8 mouse cellular contexts compared by ENCODE assay signal in the genomic region with DNA sequence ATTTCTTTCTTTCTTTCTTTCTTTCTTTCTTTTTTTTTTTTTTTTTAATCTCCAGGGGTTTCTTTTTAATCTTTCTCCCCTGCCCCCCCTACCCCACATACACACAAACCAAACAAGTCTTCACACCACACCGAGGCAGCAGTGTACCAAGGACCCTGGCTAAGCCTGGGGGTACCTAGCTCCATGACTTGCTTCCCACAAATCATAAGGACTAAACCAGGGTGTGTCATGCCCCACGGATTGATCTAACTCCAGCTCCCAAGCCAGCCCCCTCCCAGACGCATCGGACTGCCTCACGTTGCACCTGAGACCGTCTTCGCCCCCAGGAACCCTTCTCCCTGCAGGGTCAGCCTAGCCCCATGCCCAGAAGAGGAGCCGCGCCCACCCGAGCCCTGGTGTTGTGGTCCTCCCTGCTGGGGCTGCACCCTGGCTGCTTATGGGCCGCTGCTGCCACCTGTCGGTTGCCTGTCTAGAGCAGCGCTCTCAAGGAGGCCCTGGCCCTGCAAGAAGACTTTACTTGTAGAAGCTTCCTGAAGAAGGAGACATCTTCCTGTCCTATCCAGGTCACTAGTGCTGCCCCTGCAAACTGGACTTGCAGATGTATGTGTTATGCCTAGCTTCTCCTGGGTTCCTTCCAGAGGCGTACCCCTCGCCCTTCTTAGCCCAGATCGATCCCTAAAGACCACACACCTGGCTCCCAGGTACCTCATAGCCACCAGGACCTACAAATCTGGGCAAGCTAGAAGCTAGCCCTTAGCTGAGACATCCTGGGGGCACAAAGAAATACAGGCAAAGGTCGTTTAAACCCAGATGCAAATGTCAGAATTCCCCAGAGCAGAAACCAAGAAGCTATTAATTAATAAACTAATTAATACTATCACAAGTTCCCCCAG. TPM values are rescaled to one million over a fixed set of nuclear protein-coding genes. Genes with fewer than 3 reads are reported as not detected.
DNase-seq lines count a peak whose midpoint lies in the region; ATAC-seq lines count a peak whose summit lies in the region.

No protein-coding gene starts in this region.

- peak; percentile 74; the same call in 1 of the 2 replicates for ATAC-seq in embryonic facial prominence, embryonic 12.5 days (ENCODE audit: insufficient number of reproducible peaks, insufficient read depth, low FRiP score, low TSS enrichment)
- peak; percentile 31; the same call in 1 of the 2 replicates for ATAC-seq in heart, embryonic 11.5 days (replicated peaks; ENCODE audit: insufficient number of reproducible peaks, low FRiP score, low TSS enrichment)
- peak; percentile 87 for ATAC-seq in kidney, embryonic 16.5 days (ENCODE audit: low FRiP score, low TSS enrichment)
- peak; percentile 48; the same call in 1 of the 2 replicates for ATAC-seq in monocyte, adult 5-6 weeks (replicated peaks; ENCODE audit: insufficient number of reproducible peaks, low FRiP score, low TSS enrichment, poor library complexity, severe bottlenecking)
- ATAC-seq in stomach, embryonic 14.5 days (ENCODE audit: insufficient number of reproducible peaks, insufficient read depth, low FRiP score, low read depth) = peak; percentile 76; the same call in 1 of the 2 replicates

- H3K4me2 ChIP-seq in embryonic facial prominence, embryonic 12.5 days (replicated peaks) = peak overlapping the region; percentile 59
- peak overlapping the region; percentile 58 for H3K4me2 ChIP-seq in heart, embryonic 11.5 days
- H3K4me2 ChIP-seq in kidney, embryonic 16.5 days (replicated peaks; ENCODE audit: low read depth, low read length) = peak overlapping the region; percentile 68
- peak overlapping the region; percentile 50 for H3K4me2 ChIP-seq in stomach, embryonic 14.5 days (replicated peaks; ENCODE audit: low read depth, low read length)

- H3K36me3 ChIP-seq in embryonic facial prominence, embryonic 12.5 days = no peaks in the 10 kb centered on the region
- H3K36me3 ChIP-seq in heart, embryonic 11.5 days (ENCODE audit: control insufficient read depth, insufficient read depth, low read length) = no peaks in the 10 kb centered on the region
- no peaks in the 10 kb centered on the region for H3K36me3 ChIP-seq in kidney, embryonic 16.5 days (ENCODE audit: insufficient read depth, low read length)
- H3K36me3 ChIP-seq in stomach, embryonic 14.5 days (ENCODE audit: control insufficient read depth, insufficient read depth, low read length) = no peaks in the 10 kb centered on the region

- no peaks in the 10 kb centered on the region for H3K9me3 ChIP-seq in embryonic facial prominence, embryonic 12.5 days
- H3K9me3 ChIP-seq in heart, embryonic 11.5 days (replicated peaks; ENCODE audit: control insufficient read depth, low read length) = no peaks in the 10 kb centered on the region
- no peaks in the 10 kb centered on the region for H3K9me3 ChIP-seq in kidney, embryonic 16.5 days (ENCODE audit: low read length)
- H3K9me3 ChIP-seq in stomach, embryonic 14.5 days (ENCODE audit: control insufficient read depth, low read depth, low read length) = no peaks in the 10 kb centered on the region

- peak; percentile 53 for DNase-seq in 3134 (ENCODE audit: extremely low read depth, insufficient read length, low spot score)
- DNase-seq in adrenal gland, postnatal 14 days = peak; percentile 88
- DNase-seq in liver = peak; percentile 73

- peak overlapping the region; percentile 27 for H3K4me3 ChIP-seq in embryonic facial prominence, embryonic 12.5 days
- peak overlapping the region; percentile 18 for H3K4me3 ChIP-seq in heart, embryonic 11.5 days (ENCODE audit: low read depth, low read length)
- peak overlapping the region; percentile 40 for H3K4me3 ChIP-seq in kidney, embryonic 16.5 days (ENCODE audit: low read length)
- peak overlapping the region; percentile 11 for H3K4me3 ChIP-seq in stomach, embryonic 14.5 days (ENCODE audit: low read depth, low read length)

- 16% methylated on average over 17 of the region's 17 CpGs for WGBS in embryonic facial prominence, embryonic 12.5 days
- WGBS in heart, embryonic 11.5 days (ENCODE audit: insufficient replicate concordance) = 16% methylated on average over 17 of the region's 17 CpGs
- 15% methylated on average over 17 of the region's 17 CpGs for WGBS in kidney, embryonic 16.5 days
- 17% methylated on average over 17 of the region's 17 CpGs for WGBS in stomach, embryonic 14.5 days

- no peaks in the 10 kb centered on the region for H3K27me3 ChIP-seq in embryonic facial prominence, embryonic 12.5 days
- no peaks in the 10 kb centered on the region for H3K27me3 ChIP-seq in heart, embryonic 11.5 days (ENCODE audit: control insufficient read depth, insufficient read depth, low read length)
- no peaks in the 10 kb centered on the region for H3K27me3 ChIP-seq in kidney, embryonic 16.5 days (ENCODE audit: insufficient read depth, low read length)
- no peaks in the 10 kb centered on the region for H3K27me3 ChIP-seq in stomach, embryonic 14.5 days (ENCODE audit: control insufficient read depth, insufficient read depth, low read length)

- no peak overlapping the region for H3K27ac ChIP-seq in embryonic facial prominence, embryonic 12.5 days
- no peak overlapping the region for H3K27ac ChIP-seq in heart, embryonic 11.5 days (ENCODE audit: low read depth, low read length)
- no peak overlapping the region for H3K27ac ChIP-seq in kidney, embryonic 16.5 days (ENCODE audit: low read length)
- H3K27ac ChIP-seq in stomach, embryonic 14.5 days (ENCODE audit: low read length) = no peak overlapping the region

- no peaks in the 10 kb centered on the region for H3K4me1 ChIP-seq in embryonic facial prominence, embryonic 12.5 days
- no peaks in the 10 kb centered on the region for H3K4me1 ChIP-seq in heart, embryonic 11.5 days (ENCODE audit: control insufficient read depth, insufficient read depth, low read length)
- H3K4me1 ChIP-seq in kidney, embryonic 16.5 days (ENCODE audit: insufficient read depth, low read length) = peaks cover 11% of the 10 kb centered on the region; the same call in 1 of the 2 replicates
- no peaks in the 10 kb centered on the region for H3K4me1 ChIP-seq in stomach, embryonic 14.5 days (ENCODE audit: control insufficient read depth, insufficient read depth, low read length)

- peak overlapping the region; percentile 33; the same call in 1 of the 2 replicates for H3K9ac ChIP-seq in embryonic facial prominence, embryonic 12.5 days
- peak overlapping the region; percentile 4; the same call in 1 of the 2 replicates for H3K9ac ChIP-seq in heart, embryonic 11.5 days (ENCODE audit: low read depth, low read length)
- peak overlapping the region; percentile 67 for H3K9ac ChIP-seq in kidney, embryonic 16.5 days (replicated peaks; ENCODE audit: low read length)
- no peak overlapping the region for H3K9ac ChIP-seq in stomach, embryonic 14.5 days (replicated peaks; ENCODE audit: low read depth, low read length)

RNA-seq across cellular contexts. Expression of gene Plet1, which starts 56.2 kb away (rescaled TPM):
- total RNA-seq in adrenal gland, postnatal 14 days (2021) = 0.33 and 0.41 TPM in 2 replicates
- polyA plus RNA-seq in embryonic facial prominence, embryonic 12.5 days (2016; fragmentation: Nextera tagmentation; extraction: Ambion mirVana) = 1.2 TPM in 2 replicates
- 0.23 and 1.0 TPM in 2 replicates for polyA plus RNA-seq in heart, embryonic 11.5 days (2014; fragmentation: Nextera tagmentation; extraction: Ambion mirVana)
- polyA plus RNA-seq in kidney, embryonic 16.5 days (2015; fragmentation: Nextera tagmentation; extraction: Ambion mirVana) = 36.9 and 37.1 TPM in 2 replicates
- not detected in 3 replicates for total RNA-seq in monocyte, adult 5-6 weeks (2017)
- 2.4 and 4.8 TPM in 2 replicates for polyA plus RNA-seq in stomach, embryonic 14.5 days (2014; fragmentation: Nextera tagmentation; extraction: Ambion mirVana)

Comparison
In these comparisons a context has a peak if more than half of its experiments do, and no peak if none do; other contexts are left out.
1. ATAC-seq: peak in every context shown above with its lines; median percentile 87 in kidney, embryonic 16.5 days; 76 in stomach, embryonic 14.5 days; 74 in embryonic facial prominence, embryonic 12.5 days; 48 in monocyte, adult 5-6 weeks; 31 in heart, embryonic 11.5 days.